Mouse (Mus musculus) adrenal gland, adult 2 months (tissue): ENCODE data around the gene Ofcc1. TPM values are rescaled to one million over a fixed set of nuclear protein-coding genes. Genes with fewer than 3 reads are reported as not detected.

Source experiments
- DNase-seq: peaks from one replicate; pipeline ENCODE4 v3.0.0; 2021
- polyA plus RNA-seq: library from polyadenylated mRNA; depleted of rRNA; stranded (reverse); fragments of >200 nt; gene quantifications from 2 replicates; pipeline ENCODE4 v1.2.3, GENCODE M21; 2012
- total RNA-seq, 2 experiments: library from RNA; stranded (reverse); gene quantifications; 2 replicates each; pipeline ENCODE4 v1.2.3; 2021

Ofcc1 gene
- total and polyA plus RNA-seq, 3 experiments: not detected

DNA sequence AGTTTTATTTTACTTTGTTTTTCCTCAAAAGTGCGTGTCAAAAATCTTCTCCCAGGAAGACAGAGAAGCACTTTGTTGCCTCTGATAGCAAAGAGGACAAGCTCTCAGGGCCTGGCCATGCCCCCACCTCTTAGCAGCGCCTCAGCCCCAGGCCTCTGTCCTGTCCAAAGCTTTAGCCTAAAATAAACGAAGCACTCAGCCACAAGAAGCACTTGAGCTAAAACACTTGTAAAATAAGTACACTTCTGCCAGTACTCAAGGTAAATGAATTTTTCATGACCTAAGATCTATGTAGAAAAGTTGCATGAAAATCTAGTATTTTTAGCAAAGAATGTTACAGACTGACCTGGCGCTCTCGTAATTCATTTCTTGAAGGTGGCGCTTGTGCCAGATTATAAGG, 117.4 kb downstream of the Ofcc1 start:
- no peak for DNase-seq

DNA sequence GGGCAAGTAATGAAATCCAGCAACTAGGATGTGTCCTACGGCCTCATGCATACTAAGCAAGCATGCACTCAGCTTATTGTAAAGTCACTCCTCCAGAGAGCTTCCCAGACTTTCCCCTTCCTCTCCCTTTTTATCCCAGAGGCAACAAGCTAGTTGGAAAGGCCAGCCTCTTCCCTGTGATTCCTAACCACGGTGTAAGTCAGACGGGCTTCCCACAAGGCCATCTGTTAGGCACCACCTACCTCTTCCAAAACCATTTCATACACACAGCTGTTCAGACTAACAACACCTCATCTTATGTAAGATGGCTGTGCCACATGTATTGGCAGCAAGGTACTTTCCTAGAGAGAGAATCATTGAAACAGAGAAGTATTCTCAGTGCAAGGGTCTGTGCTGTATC, 124.9 kb downstream of the Ofcc1 start:
- DNase-seq: no peak

DNA sequence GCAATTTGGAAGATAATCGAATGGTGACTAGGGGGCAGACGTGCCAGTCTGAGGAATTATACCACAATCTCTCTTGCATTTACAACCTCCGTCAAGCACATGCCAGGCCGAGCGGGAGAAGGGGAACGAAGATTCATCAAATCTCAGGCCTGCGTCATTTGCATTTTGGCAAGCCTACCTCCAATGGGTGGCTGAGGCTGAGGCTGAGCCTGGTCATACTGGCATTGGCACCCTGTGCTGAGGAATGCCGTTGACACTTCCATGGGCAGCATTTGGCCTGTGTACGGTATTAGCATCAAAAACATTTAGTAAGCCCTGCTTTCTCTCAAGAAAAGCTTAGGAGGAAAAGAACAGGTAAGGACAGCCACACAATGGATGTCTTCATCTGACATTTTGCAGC, 152.9 kb downstream of the Ofcc1 start:
- no peak for DNase-seq

DNA sequence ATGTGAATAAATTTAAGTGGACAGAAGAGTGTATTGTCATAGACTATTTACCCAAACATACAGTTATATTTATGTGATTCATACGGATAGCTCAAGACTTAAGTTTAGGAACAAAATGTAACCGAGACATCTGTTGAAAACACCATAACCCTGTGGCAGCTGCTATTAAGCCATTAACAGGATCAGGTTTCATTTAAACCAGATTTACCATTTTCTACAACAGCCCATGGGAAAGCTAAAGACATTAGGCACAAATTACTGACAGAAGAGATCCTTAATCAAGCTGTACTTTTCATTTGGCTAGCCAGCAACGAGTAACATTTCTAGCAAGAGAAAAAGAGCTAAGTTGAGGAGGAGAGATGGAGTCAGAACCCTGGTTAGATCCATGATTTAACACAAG, 179.5 kb downstream of the Ofcc1 start:
- no peak for DNase-seq

DNA sequence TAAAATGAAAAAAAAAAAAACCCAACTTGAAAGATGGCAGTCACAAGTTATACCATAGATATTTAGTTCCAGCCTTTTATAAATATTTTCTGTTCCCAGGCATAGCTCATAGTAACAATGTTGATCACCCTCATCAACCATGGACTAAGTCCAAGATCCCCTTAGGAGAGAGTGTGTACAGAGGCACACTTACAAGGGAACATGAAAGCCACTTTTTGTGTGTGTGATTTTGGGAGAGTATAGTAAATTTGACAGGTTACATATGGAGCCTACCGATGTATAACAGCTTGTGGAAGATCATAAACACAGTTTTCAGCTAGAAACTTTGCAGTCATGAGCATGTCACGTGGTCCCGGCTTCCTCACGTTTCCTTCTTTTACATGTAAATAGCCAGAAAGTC, 189.5 kb downstream of the Ofcc1 start:
- no peak for DNase-seq

DNA sequence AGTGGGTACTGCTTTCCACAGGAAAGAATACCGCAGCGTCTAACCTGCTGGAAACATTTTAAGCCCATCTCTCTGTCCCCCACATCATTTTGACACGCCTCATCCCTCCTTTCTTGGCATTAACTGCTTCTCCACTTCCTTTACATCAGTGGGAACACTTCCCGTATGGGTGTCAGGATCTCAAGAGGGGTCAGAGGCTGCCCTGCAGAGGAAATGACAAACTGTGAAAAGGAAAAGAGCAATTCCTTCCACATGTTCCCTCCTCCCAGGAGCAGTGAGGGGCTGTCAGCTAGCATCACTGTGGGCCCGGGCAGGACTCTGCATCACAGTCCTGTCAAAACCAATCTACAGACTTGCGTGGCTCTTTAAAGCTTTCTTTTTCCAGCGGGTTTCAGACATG, 193.4 kb downstream of the Ofcc1 start:
- DNase-seq: no peak

DNA sequence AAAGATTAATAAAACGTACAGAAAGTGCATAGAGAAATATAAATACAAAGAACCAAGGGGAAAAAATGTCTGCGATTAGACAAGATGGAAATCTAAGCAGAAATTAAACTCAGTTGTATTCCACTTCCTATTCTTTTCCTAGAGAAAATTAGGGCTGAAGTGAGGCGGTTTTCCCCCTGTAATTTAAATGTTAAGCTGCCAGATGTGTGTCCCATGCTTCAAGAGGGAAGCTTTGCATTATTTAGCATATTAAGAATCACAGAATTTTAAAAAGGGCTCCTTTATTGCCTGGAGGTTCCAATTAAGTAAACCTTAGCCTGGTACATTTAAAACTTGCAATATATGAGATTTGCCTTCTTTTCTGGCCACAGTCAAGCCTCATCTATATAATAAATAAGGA, 205.8 kb downstream of the Ofcc1 start:
- no peak for DNase-seq

DNA sequence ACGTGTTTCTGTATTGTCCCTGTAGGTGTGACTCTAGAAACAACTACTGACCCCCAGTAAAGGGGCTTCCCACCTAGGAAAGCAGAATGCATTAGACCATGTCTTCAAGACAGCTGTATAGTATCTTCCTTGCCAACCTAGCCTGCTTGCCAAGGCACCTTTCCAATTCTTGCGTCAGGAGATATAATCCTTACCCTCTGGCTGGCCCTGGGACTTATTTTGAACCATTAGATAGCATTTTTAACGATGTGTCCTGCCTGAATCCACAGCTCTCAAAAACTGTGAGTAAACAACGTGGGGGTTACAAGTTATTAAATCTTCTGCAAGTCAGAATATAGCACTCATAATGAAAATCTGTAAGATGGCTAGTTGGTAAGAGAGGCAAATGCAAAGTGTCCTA, 221.3 kb downstream of the Ofcc1 start:
- no peak for DNase-seq

DNA sequence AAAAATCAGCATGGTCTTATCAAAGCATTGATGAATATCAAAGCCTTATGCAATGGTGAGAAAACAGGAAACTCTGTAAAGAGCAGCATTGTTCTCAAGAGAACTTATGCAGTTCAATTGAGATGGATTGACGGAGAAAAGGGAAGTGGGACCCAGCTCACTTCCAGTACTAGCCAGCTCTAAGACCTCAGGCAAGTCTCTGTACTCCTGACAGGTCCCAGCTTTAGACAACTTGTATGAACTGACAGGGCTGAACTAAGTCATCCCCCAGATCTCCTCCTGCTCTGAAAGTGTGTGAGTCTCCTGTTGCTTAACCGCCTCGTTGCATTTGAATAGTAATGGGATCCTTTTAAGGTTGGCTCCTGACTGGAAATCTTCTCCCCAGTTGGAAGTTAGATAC, 225.2 kb downstream of the Ofcc1 start:
- no peak for DNase-seq

DNA sequence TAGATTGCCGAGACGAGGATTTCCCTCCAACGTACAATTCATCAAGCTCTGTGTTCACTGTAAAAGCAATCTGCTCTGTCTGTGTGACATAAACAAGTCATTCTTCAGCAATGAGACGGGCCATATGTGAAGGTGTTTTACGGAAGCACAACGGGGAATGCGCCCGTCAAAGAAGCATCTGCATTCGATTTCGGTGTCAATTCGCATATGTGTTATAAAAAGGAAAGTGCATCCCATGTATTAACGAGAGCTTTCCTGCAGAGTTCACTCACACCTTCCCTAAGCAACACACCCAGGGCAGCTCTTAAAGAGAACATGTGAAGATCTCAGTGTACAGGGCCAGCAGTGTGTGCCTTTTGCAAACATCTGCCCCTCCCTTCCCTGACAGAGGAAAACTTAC, 225.6 kb downstream of the Ofcc1 start:
- DNase-seq: no peak

DNA sequence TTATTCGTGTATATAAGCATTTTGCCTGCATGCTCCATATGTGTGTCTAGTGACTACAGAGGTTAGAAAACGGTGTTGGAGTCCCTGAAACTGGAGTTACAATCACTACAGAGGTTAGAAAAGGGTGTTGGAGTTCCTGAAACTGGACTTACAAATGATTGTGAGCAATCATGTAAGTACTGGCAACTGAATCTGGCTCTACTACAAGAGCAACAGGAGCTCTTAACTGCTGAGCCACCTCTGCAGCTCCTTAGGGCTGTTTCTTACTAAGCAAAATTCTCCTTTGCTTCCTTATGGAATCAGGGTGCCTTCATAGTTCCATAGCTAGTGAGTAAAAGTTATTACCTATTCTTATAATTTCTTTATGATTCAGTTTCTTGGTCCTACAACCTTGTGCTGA, 237.4 kb downstream of the Ofcc1 start:
- no peak for DNase-seq

DNA sequence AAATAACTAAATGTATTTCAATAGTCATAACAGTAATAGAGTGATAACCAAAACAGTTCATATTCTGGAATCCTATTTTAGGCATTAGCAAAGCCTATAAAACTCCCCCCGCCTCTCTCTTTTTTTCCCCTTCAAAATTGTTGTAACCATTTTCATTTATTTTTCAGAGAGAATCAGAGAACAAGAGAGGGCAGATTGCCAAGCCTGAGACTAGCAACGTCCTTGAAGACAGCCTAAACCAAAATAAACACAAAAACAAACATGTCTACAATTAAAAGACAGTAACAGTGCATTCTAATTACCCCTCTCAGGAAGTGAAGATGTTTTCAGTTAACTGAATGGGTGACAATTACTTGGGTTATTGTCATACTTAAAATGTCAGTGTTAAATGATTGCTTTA, 248.9 kb downstream of the Ofcc1 start:
- no peak for DNase-seq

DNA sequence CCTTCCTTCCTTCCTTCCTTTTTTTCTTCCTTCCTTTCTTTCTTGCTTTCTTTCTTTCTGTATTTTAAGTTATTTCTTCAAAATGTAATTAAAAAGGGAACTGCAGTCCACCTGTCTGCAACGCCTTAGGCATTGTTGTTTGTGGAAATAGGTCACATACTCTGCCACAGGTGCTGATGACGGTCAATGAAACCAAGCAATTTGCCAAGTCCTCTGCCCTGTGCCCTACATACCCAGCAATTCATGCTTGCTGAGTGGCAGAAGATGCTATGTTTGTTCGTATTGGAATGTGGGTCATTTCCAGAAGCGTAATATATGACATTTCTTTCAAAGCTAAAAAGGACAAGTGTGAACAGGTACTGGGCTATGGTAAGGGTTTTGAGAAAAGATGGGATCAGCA, 285.0 kb downstream of the Ofcc1 start:
- no peak for DNase-seq

DNA sequence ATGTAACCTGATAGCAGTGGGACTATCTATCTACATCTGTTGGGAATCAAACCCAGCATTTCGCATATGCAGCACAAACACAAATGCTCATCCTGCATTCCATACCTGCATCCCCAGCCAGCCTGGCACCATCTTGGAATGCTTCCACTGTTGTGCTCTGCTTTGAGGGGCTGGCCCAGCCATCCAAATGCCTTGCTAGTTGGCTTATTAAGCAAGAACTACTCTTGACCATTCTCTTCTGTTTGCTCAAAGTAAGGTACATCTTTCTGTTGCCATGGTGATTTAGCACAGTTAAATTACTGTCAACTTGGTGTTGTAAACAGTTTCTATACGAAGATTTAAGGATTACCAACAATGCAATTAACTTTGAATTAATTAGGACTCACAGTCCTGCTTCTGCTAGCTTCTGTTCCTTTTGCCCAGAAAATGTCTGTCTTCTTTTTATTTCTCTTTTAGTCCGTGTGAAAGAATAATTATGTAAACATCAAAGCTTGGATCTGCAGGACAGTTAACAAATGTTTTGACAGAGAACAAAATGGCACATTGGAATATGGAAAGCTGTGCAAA, 286.3 kb downstream of the Ofcc1 start:
- DNase-seq: no peak

DNA sequence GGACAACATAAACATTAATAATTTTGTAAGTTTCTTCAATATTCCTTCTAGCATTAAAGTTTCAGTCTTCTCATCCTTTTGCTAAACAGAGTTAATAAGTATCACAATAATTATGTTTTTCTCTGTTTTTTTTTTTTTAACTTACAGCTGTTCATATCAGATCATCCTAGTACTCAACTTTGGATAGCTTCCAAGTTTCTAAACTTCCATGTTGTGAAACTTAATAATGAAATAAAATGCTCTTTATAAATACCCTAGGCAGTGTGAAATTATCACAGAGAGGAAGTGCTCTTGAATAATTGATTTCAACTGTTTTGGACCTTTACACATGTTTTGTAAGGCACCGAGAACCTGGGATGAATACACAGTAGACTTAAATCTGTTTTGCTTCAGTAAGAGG, 291.2 kb downstream of the Ofcc1 start:
- DNase-seq: no peak

DNA sequence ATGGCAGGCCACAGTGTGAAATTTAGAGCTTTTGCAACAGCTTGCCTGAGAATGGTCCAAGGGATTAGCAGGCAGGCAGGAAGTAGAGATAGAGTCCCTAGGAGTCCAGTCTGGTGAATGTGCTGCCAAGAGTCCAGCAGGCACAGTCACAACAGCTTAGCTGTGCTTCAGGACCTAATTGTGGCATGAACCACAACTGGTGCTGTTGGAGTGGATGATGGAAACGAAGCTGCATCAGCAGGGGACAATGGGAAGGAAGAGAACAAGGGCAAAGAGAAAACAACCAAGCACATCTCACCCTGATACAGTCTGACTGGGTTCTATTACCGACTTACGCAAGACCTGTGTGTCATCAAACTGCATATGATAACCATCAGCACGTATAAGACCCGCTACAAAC, 300.0 kb downstream of the Ofcc1 start:
- peak; percentile 1 for DNase-seq

DNA sequence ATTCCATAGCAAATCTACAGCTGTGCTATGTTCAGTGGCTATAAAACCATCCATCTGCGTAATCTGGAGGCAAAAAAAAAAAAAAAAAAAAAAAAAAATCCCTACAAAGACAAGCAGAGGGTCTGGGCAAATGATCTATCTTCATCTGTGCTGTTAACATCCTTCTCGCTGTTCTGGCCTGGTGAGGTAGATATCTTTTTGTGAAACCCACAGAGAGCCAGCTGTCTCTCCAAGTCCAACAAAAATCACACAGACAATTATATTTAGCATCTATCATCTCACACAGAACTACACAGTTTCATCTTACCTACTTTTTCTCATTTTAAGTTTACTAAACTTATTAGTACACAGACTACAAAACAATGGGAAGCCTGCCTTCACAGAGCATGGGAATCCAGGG, 323.4 kb downstream of the Ofcc1 start:
- no peak for DNase-seq

DNA sequence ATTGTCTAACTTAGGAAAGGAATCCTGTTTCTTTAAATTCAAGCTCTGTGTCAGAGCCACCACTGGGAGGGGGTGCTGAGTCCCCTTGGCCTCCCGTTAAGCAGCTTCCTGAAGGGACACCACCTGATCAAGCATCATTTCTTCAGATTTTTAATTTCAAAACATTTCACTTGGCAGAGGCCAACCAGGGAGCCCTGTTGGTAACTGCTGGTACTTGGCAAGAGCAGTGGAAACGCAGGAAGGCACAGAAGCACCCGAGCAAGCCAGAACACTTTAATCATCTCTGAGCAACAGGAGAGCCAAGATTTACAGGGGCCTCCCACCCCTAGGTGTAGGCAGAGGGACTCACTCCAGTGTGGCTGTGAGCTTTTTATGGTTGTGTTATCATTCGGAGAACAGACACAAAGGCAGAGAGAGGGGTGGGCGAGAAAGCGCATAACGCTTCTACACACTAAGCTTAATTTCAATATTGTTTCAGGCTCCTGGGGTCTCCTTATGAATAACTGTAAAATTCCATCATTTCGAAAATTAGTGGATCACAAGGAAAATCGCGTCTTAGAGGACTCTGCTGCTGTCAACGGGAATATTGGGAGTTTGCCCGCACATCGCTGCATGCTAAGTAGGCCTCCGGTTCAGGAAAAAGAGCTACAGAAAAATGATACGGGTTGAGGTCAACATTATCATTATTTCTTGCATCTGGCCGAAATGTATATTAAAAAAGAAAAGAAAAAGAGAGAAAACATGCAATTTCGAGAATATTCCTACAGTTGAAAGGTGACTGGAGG, 324.1 kb downstream of the Ofcc1 start:
- DNase-seq: no peak

DNA sequence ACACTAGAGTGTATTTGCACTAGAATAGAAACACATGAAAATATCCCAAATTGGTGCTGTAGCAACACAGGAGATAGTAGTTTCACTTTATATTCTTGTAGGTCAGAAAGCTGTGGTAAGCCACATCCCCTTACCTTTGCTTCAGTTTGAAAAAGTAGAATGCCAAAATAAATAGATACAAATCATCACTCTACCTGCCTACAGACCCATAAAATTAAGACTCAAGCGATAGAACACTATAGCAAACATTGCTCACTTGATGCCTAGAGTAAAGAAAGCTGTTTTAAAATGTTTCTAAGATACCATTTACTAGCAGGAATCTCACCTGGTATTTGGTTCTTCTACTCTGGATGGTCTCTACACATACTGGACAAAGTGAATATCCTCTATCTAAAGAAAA, 331.8 kb downstream of the Ofcc1 start:
- no peak for DNase-seq

DNA sequence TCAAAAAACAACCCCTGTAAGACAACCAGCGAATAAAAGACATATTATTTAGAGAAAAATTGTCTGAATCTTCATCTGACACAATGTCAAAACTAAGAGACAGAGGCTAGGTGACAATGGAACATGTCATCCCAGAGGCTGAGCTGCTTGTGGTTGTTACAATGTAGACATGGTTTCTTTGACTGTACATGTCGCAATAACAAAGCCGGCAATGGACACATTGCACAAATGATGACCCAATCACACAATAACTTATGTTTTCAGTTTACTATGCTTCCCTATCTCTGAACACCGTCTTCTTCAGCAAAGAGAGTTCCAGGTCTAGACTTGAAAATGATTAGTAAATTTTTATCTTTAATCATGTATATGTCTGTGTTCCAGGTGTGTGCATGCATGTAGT, 332.4 kb downstream of the Ofcc1 start:
- DNase-seq: no peak

DNA sequence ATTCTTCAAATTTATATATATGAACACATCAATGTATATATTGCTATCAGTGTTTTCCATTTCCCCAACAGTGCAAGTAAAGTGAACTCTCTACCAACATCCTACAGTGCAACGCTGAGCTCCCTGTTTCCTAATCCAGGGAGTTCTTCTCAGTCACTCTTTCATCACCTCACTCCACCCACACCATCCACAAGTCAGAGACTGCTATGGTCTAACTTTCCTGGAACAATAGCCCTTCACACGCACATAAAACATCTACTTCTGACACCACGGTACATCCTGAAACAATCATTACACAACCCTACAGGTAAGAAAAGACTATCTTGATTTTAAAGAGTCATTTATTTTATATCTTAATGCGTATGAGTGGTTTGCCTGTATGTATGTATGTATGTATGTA, 335.4 kb downstream of the Ofcc1 start:
- DNase-seq: no peak

DNA sequence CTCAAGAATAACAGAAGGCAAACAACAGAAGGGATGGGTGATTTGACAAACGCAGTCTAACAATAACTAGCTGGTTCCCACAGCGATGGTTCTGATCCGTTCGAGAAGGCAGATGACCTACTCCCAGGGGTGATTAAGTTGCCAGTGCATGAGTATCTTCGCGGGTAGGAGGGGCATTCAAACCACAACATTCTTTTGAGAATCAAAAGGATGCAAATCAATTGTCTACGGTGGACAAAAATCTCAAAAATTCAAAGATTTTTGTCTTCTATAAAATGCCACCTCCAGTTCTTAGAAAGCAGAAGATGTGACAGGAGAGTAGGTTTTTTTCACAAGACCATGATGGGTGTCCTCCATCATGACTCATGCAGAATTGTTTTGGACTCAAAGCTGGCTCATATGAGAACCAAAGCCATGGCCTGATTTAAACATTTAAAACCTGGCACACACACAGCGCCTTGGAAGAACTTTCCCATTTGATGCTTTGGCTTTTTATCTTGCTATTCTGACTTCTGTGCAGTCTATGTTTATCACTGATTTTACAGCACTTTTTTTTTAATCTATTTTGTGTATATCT, 338.0 kb downstream of the Ofcc1 start:
- DNase-seq: no peak

DNA sequence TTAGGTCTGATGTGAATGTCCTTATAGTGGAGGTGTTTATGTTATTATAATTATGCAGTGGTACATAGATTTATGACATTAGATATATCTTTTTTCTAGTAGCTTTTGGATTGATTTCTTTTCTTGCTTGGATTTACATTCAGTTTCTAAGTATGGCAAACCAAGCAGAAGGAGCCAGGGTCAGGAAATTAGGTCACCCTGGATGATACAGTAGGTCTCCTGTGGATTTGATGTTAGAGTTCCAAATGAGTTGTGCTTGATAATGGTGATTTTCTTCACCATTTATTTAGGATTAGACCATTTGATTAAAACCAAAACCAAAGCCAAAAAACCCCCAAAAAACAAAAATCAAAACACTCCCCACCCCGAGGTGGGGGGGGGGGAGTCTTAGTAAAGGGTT, 338.6 kb downstream of the Ofcc1 start:
- DNase-seq: no peak

DNA sequence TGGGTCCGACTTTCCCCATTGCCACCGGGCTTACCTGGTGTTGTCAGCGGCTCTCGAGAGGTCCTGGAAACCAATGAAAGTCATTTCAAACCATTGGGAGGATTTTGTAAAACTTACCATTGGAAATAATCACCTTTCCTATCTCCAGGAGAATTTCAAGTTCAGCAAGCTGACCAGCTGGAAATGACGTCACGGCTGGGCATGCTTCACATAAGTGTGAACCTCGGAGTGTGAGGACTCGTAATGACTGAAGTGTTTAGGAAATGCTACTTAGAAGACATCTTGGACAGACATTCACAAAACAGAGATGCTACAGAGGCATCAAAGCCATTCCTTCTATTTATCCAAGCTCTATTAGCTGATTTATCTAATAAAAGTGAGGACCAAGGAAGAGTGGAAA, 361.0 kb downstream of the Ofcc1 start:
- no peak for DNase-seq
